Mouse (Mus musculus) gastrocnemius, postnatal 10 days (tissue): ENCODE results near the gene Slco1a4. TPM values are rescaled to one million over a fixed set of nuclear protein-coding genes. Genes with fewer than 3 reads are reported as not detected.
"Not testable (repeated sequence)": the region's sequence is repeated elsewhere in the genome, so short reads cannot be mapped to it uniquely, and the experiment has no call there.

Experiments
- DNase-seq: peaks from one replicate; pipeline ENCODE4 v3.0.0; 2021; ENCODE audit warnings: mixed read lengths
- long read RNA-seq, 2 experiments: library from polyadenylated mRNA; stranded (forward); transcript quantifications; one replicate each; pipeline ENCODE4 v2.0.0; 2021
- total RNA-seq, 2 experiments: library from RNA; stranded (reverse); gene quantifications; 2 replicates each; pipeline ENCODE4 v1.2.3; 2021

The Slco1a4 gene
- total RNA-seq = under 1 TPM; 0.19 to 0.34 TPM
- long read RNA-seq, experiment 1 = 0 reads
- long read RNA-seq, experiment 2 = 0 reads

DNA sequence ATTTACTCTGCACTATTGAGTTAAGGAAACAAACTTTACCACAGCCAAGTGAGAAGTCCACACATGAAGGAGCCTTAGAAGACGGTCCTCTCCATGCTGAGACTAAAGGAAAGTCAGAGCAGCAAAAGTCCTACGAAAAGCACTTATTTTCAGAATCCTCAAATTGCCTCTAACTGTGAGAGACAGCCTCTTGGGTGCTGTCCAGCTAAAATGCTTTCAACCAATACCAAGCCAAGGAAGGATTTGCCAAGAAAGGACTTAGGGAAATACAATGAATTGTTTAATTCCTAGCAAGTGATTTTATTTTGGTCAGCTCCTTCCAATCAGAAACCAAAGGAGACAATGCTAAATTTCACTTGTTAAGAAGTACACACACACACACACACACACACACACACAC lies at the start of gene Slco1a4:
Gene Slco1a4, minus strand, starts transcription at position 115 of the 400 bp plus-strand sequence.
- no peak for DNase-seq

DNA sequence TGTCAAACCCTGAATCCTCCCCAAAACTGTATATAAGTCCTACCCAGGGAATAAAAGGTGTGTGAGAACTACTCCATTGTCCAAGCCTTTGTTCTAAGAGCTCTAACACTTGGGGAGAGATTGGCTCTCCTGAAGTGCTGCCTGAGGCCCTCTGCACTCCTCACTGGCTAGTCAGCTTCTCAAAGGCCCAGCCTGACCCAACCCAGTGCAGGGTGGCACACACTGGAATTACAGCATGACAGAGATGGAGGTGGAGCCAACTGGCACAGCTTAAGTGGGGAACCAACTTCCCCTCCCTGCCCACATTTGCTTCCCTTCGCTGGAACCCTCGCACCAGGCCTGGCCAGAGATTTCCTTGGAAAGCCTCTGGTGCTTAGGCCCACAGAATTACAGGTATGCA lies 42.2 kb upstream of the Slco1a4 start:
- DNase-seq = no peak

DNA sequence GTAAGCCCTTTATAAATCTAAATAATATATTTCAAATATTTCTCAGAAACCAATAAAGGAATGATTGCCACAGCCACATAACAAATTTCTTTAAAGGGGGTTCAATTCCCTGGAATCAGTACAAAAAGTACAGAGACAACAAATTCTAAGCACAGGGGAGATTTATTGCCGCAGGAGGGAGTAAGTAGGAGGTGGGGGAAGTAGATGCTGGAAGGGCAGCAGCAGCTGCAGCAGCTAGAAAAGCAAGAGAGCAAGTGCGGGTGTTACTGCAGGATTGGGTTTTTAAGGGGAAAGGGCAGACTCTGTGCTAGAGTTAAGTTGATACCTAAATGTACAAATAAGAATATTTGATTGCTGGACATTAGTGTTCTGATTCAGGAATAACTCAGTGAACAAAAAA lies 33.7 kb upstream of the Slco1a4 start:
- no peak for DNase-seq

DNA sequence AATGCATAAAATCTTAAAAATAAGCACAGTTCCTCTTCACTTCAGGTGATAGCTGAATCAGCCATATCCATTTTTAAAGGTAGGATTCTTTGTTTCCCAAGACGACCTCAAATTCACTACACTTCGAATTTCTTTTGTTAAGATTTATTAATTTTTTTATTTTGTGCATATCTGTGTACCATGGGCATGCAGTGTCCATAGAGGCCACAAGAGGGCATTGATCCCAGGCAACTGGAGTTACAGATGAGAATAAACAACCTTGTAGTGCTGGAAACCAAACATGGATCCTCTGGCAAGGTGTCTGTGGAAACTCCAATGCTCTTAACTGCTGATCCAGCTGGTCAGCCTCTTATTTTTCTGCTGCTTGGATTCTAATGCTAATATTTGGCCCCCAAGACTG lies 32.2 kb upstream of the Slco1a4 start:
- DNase-seq = no peak

DNA sequence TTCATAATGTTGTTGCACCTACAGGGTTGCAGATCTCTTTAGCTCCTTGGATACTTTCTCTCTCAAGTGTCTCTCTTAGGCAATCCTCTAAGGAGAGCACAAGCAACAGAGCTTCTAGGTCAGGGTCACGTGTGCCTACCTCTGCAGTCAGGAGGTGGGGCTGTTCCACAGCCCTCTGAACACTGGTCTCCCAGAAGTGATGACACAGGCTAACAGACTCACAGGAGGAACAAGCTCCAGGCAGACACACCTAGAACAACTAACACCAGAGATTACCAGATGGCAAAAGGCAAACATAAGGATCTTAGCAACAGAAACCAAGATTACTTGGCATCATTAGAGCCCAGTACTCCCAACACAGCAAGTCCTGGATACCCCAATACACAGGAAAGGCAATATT lies 26.6 kb upstream of the Slco1a4 start:
- no peak for DNase-seq

DNA sequence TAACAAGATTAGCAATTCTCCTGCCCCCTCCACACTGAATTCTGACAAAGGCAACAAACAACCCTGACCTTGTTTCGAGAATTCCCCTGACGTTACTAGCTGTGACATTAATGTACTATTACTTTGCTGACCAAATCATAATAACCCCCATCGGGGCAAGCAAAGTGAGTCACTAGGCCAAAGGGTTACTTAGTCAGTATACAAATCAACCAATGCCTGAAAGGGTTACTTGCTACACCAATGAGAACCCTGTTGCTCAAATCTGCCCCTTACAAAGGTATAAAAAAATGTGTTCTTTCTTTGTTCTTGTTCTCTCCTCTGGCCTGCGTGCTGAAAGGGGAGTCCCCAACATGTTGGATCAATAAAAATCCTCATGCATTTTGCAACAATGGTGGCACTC lies 19.7 kb upstream of the Slco1a4 start:
- DNase-seq = not testable (repeated sequence)

DNA sequence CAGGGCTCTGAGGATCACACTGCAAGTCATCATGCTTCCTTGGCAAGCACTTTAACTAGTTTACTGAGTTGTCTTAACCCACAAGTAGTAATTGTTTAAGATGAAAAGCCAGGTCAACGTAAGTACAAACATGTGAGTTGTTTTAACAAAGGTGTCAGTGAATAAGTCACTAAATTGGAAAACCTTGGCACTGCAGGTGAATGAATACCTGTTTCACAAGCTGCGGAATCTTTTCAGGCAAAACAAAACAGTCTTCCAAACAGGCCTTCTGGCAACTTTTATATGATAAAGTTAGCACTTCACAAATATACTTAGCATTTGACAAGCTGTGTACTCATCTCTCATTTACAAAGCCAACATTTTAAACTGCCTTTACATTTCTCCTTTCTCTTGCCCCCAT lies 15.7 kb upstream of the Slco1a4 start:
- no peak for DNase-seq

DNA sequence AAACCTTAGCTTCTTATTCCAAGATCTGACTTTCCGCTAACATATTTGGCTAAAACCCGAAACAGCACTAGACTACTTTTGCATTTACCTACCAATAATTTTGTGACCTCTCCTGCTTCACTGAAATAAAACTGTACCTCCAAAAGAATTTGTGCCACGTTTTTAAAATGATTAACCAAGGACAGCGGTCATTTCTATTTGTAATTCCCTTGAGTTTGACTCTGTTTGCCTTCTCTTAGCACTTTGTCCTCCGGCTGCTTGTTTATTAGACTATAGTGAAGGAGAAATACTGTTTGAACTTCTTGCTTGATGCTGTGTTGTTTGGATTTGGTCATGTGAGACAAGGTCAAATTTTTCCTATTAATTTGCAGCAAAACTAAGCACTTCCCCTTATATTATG lies 12.7 kb upstream of the Slco1a4 start:
- no peak for DNase-seq

DNA sequence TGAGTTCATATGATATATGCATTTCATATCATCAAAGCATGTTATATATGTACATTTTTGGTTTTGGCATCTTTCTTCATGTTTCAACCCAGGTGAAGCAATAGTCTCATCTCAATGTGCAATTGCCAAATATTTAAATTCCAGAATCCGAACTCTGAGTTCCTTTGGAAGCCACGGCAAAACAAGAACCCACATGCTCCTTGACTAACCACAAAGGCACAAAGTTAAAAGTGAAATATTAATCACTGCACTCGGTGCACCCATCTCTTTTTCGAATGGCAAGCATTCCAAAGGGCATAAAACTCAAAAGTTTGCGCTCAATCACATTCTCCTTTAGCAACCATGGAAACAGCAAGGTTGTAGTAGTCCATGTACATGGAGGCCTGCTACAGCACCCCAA lies 10.0 kb upstream of the Slco1a4 start:
- no peak for DNase-seq

DNA sequence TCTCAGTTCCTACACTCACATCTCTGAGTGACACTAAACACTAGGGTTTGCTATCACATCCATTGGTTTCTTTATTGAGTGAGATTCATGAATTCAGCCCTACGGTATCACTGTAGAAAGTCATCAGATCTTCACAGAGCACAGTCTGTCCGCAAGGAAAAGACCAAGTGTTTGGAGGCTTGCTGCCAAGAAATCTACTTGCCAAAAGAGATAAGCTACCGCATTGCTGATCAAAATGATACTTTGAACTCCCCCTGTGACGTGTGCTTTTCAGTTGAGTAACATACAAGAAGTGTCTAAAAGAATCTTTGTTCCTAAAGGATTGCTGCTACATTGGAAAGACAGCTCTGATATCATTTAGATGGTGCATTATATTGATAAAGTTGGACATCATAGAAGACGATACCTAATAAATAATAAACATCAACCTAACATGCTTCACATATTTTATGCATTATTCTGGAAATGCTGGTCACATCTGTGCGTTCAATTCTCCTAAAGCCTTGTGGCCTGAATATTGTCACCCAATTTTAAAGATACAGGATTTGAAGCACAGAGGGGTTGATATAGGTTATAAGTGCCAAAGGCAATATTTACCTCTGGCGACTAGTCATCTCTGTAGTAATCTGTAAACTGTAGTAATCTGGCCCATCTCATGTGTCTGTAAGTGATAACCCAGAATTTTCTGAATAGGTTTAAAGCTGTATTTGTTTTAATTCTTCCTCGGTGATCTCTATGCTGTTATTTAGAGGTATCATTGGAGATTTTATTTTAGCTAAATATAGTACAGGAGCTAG lies 1.9 kb upstream of the Slco1a4 start:
- DNase-seq = no peak

DNA sequence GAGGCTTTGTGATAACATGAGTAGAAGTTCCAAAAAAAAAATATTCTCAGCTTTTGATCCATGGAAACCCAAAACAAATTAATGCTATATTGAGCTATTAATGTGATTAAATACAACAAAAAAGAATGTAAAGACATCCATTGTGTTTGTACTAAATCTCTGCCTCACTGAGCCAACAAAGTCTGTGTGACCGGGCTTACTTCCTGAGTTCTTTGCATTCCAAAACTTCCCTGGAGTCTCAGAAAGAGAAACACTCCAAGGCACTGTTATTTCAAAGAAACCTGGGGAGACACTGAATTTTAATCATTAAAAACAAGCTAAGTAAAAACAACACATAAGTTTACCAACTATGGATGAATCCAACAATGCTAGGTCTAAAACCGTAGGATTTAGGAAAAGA lies 2.4 kb downstream of the Slco1a4 start:
- no peak for DNase-seq

DNA sequence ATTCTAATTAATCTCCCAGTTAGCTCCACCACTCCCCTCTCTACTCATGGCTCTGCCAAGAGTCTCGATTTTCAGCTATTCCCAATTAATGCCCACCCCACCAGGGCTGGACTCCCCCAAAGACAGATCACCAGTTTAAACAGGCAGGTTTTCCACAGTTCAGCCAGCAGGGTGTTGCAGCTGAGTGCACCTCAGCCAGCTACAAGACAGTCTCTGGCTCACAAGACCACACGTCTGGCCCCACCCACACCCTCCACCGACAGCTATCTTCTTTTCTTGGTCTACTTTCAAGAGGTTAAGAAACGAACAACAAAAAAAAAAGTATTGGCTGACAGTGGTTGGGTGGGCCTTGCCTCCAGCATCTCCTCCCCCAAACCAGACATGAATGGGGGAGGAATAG lies 6.9 kb downstream of the Slco1a4 start:
- DNase-seq = no peak

DNA sequence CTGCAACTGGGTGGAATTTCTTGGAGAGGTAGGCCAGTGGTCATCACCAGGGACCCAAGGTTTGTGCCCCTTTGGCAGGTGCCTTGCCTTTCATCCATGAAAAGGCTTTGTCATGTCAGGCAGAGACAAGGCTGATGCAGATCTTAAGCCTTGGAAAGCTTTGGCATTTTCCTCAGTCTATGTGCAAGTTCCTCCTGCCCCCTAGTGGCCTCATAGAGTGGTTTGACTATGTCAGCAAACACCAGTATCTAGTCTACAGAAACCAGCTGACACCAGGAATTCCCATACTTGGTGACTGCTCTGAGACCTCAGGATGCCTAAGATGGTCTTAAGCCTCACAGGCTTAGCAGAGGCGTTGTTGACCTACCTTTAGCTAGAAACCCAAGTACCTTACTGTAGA lies 58.2 kb downstream of the Slco1a4 start:
- no peak for DNase-seq

DNA sequence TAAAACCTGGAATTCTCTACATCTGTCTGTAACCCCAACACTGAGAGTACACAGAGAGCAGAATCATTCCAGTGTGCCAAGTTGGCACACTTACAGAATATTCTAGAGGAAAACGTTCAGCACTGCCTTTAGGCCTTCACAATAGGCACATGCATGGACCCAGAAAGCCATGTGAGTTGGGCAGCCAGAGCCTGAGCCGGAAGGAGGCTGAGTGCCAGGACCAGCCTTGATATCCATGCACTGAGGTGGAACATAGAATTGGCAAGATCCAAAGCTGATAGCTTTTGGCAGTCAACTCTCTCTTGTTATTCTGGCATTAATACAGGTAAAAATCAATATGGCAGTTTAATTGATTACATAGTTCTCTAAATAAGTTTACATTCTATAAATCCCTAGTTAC lies 81.5 kb downstream of the Slco1a4 start:
- no peak for DNase-seq

DNA sequence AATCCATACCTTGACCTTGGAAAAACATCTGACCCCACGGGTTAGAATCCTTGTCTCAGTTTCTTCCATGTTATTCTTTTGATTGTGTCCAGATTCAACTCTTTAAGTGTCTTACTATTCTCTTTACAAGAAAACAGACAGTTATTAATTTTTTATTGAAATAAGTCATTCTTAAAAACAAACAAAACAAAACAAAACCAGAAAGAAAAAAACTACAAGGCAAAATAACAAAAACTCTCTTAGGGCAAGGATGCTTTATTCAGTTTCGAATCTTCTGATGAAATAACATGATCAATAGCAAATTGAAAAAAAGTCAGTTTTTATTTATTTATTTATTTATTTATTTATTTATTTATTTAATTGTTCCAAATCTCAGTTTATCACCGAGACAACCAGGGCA lies 82.3 kb downstream of the Slco1a4 start, which contains the start of gene Gm5724:
Gene Gm5724, minus strand, starts transcription at position 101 of the 400 bp plus-strand sequence.
- no peak for DNase-seq

Other genes starting within 250 kb of the Slco1a4 start
- not detected for gene Slco1b2, start 226.7 kb downstream of the Slco1a4 start, total RNA-seq
- gene Gm5724, start 82.4 kb downstream of the Slco1a4 start, total RNA-seq = not detected
- gene Slco1a1, start 90.8 kb upstream of the Slco1a4 start, total RNA-seq = not detected
- gene Gm6614, start 155.2 kb upstream of the Slco1a4 start, total RNA-seq = not detected